Mouse (Mus musculus) spleen, postnatal 14 days (tissue): ENCODE results near the gene Vmn2r96.
"Not testable (repeated sequence)": the region's sequence is repeated elsewhere in the genome, so short reads cannot be mapped to it uniquely, and the experiment has no call there.

Source experiments
- DNase-seq, 2 experiments: peaks; one replicate each; pipeline ENCODE4 v3.0.0; 2021 to 2022; ENCODE audit warnings: low spot score in 2 of 2

Vmn2r96 gene

GRCm38 (mm10) chr17:18572851-18573250, at the start of gene Vmn2r96:
Gene Vmn2r96, plus strand, starts transcription at chr17:18573151.
- not testable (repeated sequence) for DNase-seq

GRCm38 (mm10) chr17:18523371-18523770, 49.6 kb upstream of the Vmn2r96 start:
- no peak for DNase-seq

- no peak for DNase-seq
These were observed 49.0 kb upstream of the Vmn2r96 start for GRCm38 (mm10) chr17:18523991-18524390.

GRCm38 (mm10) chr17:18558212-18559158, 14.5 kb upstream of the Vmn2r96 start:
- not testable (repeated sequence) for DNase-seq

- DNase-seq = not testable (repeated sequence)
These were observed 6.8 kb upstream of the Vmn2r96 start for GRCm38 (mm10) chr17:18566186-18566585.

- DNase-seq = not testable (repeated sequence)
These were observed 42.2 kb downstream of the Vmn2r96 start for GRCm38 (mm10) chr17:18615151-18615550.

- DNase-seq = no peak
These were observed 53.6 kb downstream of the Vmn2r96 start for GRCm38 (mm10) chr17:18626532-18626931.
